Mouse (Mus musculus) ES-E14 (cell line): ENCODE data around the gene Dgat2. TPM values are rescaled to one million over a fixed set of nuclear protein-coding genes. Genes with fewer than 3 reads are reported as not detected.

Source experiments
- DNase-seq: peaks from one replicate; pipeline ENCODE4 v3.0.0-alpha.2; 2013; ENCODE audit warnings: low read depth, low spot score
- H3K27ac ChIP-seq: 2 replicates; pipeline ENCODE4 v1.5.1; 2012; ENCODE audit warnings: low read depth, mild to moderate bottlenecking, low read length, moderate library complexity, mixed read lengths; ENCODE audit not compliant: poor library complexity, insufficient read depth, severe bottlenecking
- H3K36me3 ChIP-seq: 2 replicates; pipeline ENCODE4 v1.6.1; 2012; ENCODE audit warnings: mild to moderate bottlenecking, low read length, moderate library complexity, mixed read lengths; ENCODE audit not compliant: control insufficient read depth, poor library complexity, insufficient read depth, severe bottlenecking
- H3K4me1 ChIP-seq, 2 experiments: fragments of 150-350 bp in 1 of 2; sonication (generic) in 1 of 2; 2 replicates each; pipeline ENCODE4 v1.6.1; 2012; ENCODE audit warnings: low read length in 2 of 2, mild to moderate bottlenecking in 1 of 2, mixed read lengths in 1 of 2; ENCODE audit not compliant: control insufficient read depth in 2 of 2, insufficient read depth in 2 of 2, poor library complexity in 1 of 2
- H3K4me3 ChIP-seq, 2 experiments: fragments of 150-350 bp in 1 of 2; sonication (generic) in 1 of 2; 2 replicates each; pipeline ENCODE4 v1.5.1; 2012; ENCODE audit warnings: low read length in 2 of 2, low read depth in 1 of 2, mild to moderate bottlenecking in 1 of 2, mixed read lengths in 1 of 2; ENCODE audit not compliant: insufficient read depth in 1 of 2, poor library complexity in 1 of 2, severe bottlenecking in 1 of 2
- H3K9ac ChIP-seq: 2 replicates; pipeline ENCODE4 v1.6.1; 2012; ENCODE audit warnings: low read depth, mild to moderate bottlenecking, low read length, mixed read lengths; ENCODE audit not compliant: poor library complexity, insufficient read depth, severe bottlenecking
- H3K9me3 ChIP-seq: fragments of 150-350 bp; sonication (generic); 2 replicates; pipeline ENCODE4 v1.6.1; 2012; ENCODE audit warnings: low read depth, mild to moderate bottlenecking, low read length; ENCODE audit not compliant: control insufficient read depth, insufficient read depth
- CHD2 ChIP-seq: IDR thresholded peaks from 2 replicates; pipeline ENCODE4 v1.6.1; 2014; ENCODE audit warnings: mild to moderate bottlenecking, low read depth, low read length, inconsistent platforms
- HCFC1 ChIP-seq: IDR thresholded peaks from 2 replicates; pipeline ENCODE4 v1.6.1; 2012; ENCODE audit warnings: low read length, inconsistent platforms, borderline replicate concordance; ENCODE audit not compliant: insufficient read depth
- MAFK ChIP-seq: IDR thresholded peaks from 2 replicates; pipeline ENCODE4 v1.6.1; 2014; ENCODE audit warnings: mild to moderate bottlenecking, low read depth, low read length, inconsistent platforms; ENCODE audit not compliant: insufficient read depth
- ZC3H11A ChIP-seq: IDR thresholded peaks from 2 replicates; pipeline ENCODE4 v1.6.1; 2012; ENCODE audit warnings: low read depth, mild to moderate bottlenecking, inconsistent platforms, low read length, borderline replicate concordance
- ZNF384 ChIP-seq: IDR thresholded peaks from 2 replicates; pipeline ENCODE4 v1.6.1; 2012; ENCODE audit warnings: low read depth, low read length, inconsistent platforms
- in situ Hi-C, 2 experiments: fragments of 600-800 bp; cut with MboI; formaldehyde crosslinking; loops; one replicate each; pipeline ENCODE4 v1.15.1; 2025; ENCODE audit warnings: low sequenced_read_pairs in 2 of 2, inconsistent platforms in 1 of 2; ENCODE audit not compliant: unreplicated experiment in 2 of 2
- total RNA-seq: library from RNA; depleted of rRNA; stranded (reverse); fragments of 300-350 nt; gene quantifications from 2 replicates; pipeline ENCODE4 v1.2.3, GENCODE M21; 2012

Dgat2 gene
- total RNA-seq, 1 experiment, result 17.0 TPM

- Histone ChIP-seq H3K9me3 (no peaks in the 10 kb centered on the region), H3K36me3 (no peaks in the 10 kb centered on the region), H3K4me1 (no peaks in the 10 kb centered on the region; a peak in 1 of 4 replicates), H3K9ac (no peak overlapping the region), H3K4me3 (no peak overlapping the region), H3K27ac (no peak overlapping the region)
- DNase-seq, result no peak
- TF ChIP-seq CHD2 (no peak), MAFK (no peak), ZNF384 (no peak), HCFC1 (no peak)
- in situ Hi-C loops, result no loop called here
Measured at GRCm38 (mm10) chr7:99136789-99137188, 45.7 kb downstream of the Dgat2 start.

DNA sequence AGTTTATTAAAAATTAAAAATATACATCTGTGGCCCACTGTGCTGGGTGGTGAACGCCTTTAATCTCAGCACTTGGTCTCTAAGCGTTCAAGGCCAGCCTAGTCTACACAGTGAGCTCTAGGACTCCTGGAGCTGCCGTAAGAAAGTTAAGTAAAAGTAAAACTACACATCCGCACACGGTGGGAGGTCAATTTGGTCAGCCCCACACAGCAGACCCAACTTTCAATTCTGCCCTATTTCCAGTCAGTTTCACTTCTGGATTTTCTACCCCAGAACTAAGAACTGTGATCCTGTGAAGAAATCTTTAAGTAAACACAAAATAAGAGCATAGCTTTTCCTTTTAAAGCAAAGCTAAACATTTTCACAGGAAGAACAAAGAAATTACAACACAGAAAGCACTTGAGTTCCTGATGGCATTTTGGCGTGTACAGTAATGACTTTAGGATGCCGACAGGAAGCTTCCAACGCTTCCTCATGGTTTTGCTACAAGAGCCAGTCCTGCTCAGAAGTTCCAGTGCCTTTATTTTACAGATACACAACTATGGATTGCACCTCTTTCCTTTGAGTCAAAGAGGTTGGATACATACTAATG lies 48.6 kb downstream of the Dgat2 start:
- Histone ChIP-seq H3K27ac (no peak overlapping the region), H3K36me3 (no peaks in the 10 kb centered on the region), H3K4me3 (no peak overlapping the region), H3K9ac (no peak overlapping the region), H3K9me3 (no peaks in the 10 kb centered on the region), H3K4me1 (no peaks in the 10 kb centered on the region; a peak in 1 of 4 replicates)
- TF ChIP-seq ZNF384 (no peak), CHD2 (no peak), ZC3H11A (no peak), MAFK (no peak), HCFC1 (no peak)
- DNase-seq, result no peak
- in situ Hi-C loops, result no loop called here

DNA sequence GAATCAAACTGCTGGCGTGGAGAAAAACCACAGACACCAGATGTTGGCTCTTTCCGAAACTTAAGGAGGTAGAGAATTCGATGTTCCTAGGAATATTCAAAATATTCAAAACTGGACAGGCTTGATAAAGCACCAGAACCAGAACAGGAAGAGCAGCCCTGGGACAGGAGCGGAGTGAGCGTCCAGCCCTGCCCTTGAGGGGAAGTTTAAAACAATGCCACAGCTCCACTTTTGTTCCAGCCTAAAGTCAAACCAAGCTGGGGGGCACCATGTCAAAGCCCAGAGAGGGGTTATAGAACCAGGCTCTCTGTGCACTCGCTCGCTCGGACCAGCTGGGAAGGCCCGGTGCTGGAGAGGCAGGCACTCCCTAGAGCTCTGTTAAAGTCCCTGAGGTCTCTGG lies 49.9 kb downstream of the Dgat2 start:
- in situ Hi-C loops, result no loop called here
- TF ChIP-seq ZNF384 (no peak), CHD2 (no peak)
- Histone ChIP-seq H3K9me3 (no peaks in the 10 kb centered on the region), H3K4me1 (peaks cover 2% of the 10 kb centered on the region in 2 experiments; a peak in 3 of 4 replicates), H3K9ac (no peak overlapping the region), H3K36me3 (no peaks in the 10 kb centered on the region), H3K27ac (no peak overlapping the region), H3K4me3 (no peak overlapping the region)
- DNase-seq, result no peak

GRCm38 (mm10) chr7:99131819-99132353 lies 50.6 kb downstream of the Dgat2 start:
- no peak for DNase-seq
- in situ Hi-C loops, result no loop called here
- H3K9me3 ChIP-seq, result no peaks in the 10 kb centered on the region
- no peak overlapping the region for H3K9ac ChIP-seq
- no peak overlapping the region for H3K4me3 ChIP-seq
- TF ChIP-seq ZNF384 (no peak), ZC3H11A (no peak), CHD2 (no peak), MAFK (no peak), HCFC1 (no peak)
- peaks cover 2% of the 10 kb centered on the region in 2 experiments; a peak in 3 of 4 replicates for H3K4me1 ChIP-seq
- no peak overlapping the region for H3K27ac ChIP-seq
- no peaks in the 10 kb centered on the region for H3K36me3 ChIP-seq

- in situ Hi-C loops, result no loop called here
Measured at GRCm38 (mm10) chr7:99128965-99129364, 53.6 kb downstream of the Dgat2 start.

More at GRCm38 (mm10) chr7:99128965-99129364, 53.6 kb downstream of the Dgat2 start:
- Histone ChIP-seq H3K9ac (no peak overlapping the region), H3K4me1 (peaks cover 2 to 7% of the 10 kb centered on the region in 2 experiments; a peak in 3 of 4 replicates), H3K27ac (no peak overlapping the region), H3K36me3 (no peaks in the 10 kb centered on the region), H3K4me3 (no peak overlapping the region), H3K9me3 (no peaks in the 10 kb centered on the region)
- DNase-seq, result no peak
- no peak for TF ChIP-seq MAFK
- TF ChIP-seq ZC3H11A, result no peak
- no peak for TF ChIP-seq HCFC1
- no peak for TF ChIP-seq CHD2
- TF ChIP-seq ZNF384, result no peak
